Mouse (Mus musculus) CH12.LX (cell line): ENCODE data around the gene Fam240a. TPM values are rescaled to one million over a fixed set of nuclear protein-coding genes. Genes with fewer than 3 reads are reported as not detected.

ENCODE experiments used
- DNase-seq: peaks from one replicate; pipeline ENCODE4 v3.0.0-alpha.2; 2013; ENCODE audit errors: extremely low read depth
- H3K27ac ChIP-seq: 2 replicates; pipeline ENCODE4 v1.5.1; 2012; ENCODE audit warnings: low read depth, mild to moderate bottlenecking, control low read depth, moderate library complexity; ENCODE audit not compliant: insufficient read depth
- H3K27me3 ChIP-seq: replicated peaks from 2 replicates; pipeline ENCODE3; 2012; ENCODE audit warnings: inconsistent platforms
- H3K36me3 ChIP-seq, 2 experiments: replicated peaks in 1 of 2; 2 replicates each; pipeline versions ENCODE3 to v1.6.1; 2012; ENCODE audit warnings: inconsistent platforms in 1 of 2, low read length in 1 of 2, mild to moderate bottlenecking in 1 of 2, mixed read lengths in 1 of 2, moderate library complexity in 1 of 2; ENCODE audit not compliant: control insufficient read depth in 1 of 2, insufficient read depth in 1 of 2
- H3K4me1 ChIP-seq, 2 experiments: 2 replicates each; pipeline ENCODE4 v1.6.1; 2012; ENCODE audit warnings: inconsistent platforms in 1 of 2, moderate library complexity in 1 of 2; ENCODE audit not compliant: insufficient read depth in 2 of 2, control insufficient read depth in 1 of 2
- H3K4me2 ChIP-seq: 2 replicates; pipeline ENCODE4 v1.6.1; 2012; ENCODE audit warnings: low read depth, mild to moderate bottlenecking, control low read depth; ENCODE audit not compliant: poor library complexity, insufficient read depth, severe bottlenecking
- H3K4me3 ChIP-seq, 3 experiments: fragments of 150-350 bp in 1 of 3; sonication (generic) in 1 of 3; replicated peaks in 1 of 3; 2 replicates each; pipeline versions ENCODE3 to v1.5.1; 2011 to 2012; ENCODE audit warnings: low read depth in 2 of 3, low read length in 2 of 3, mild to moderate bottlenecking in 2 of 3, moderate library complexity in 2 of 3, control low read depth in 1 of 3, improper control_type of control experiment in 1 of 3, inconsistent platforms in 1 of 3, mixed read lengths in 1 of 3; ENCODE audit not compliant: poor library complexity in 1 of 3
- H3K79me2 ChIP-seq: replicated peaks from 2 replicates; pipeline ENCODE4 v1.6.1; 2012; ENCODE audit warnings: mild to moderate bottlenecking, moderate library complexity; ENCODE audit not compliant: control insufficient read depth, poor library complexity, insufficient read depth, severe bottlenecking; ENCODE audit errors: extremely low read depth
- H3K9ac ChIP-seq: 2 replicates; pipeline ENCODE4 v1.6.1; 2012; ENCODE audit warnings: low read depth, mild to moderate bottlenecking, control low read depth, moderate library complexity; ENCODE audit not compliant: insufficient read depth
- H3K9me3 ChIP-seq: replicated peaks from 2 replicates; pipeline ENCODE3; 2012; ENCODE audit warnings: low read length, inconsistent platforms, mixed read lengths
- CHD2 ChIP-seq: IDR thresholded peaks from 2 replicates; pipeline ENCODE4 v1.6.1; 2011; ENCODE audit warnings: low read length, improper control_type of control experiment
- CTCF ChIP-seq, 2 experiments: IDR thresholded peaks in 1 of 2; conservative IDR thresholded peaks in 1 of 2; 2 replicates each; pipeline ENCODE4 v1.5.1; 2011 to 2012; ENCODE audit warnings: low read depth in 2 of 2, low read length in 2 of 2, improper control_type of control experiment in 1 of 2, inconsistent platforms in 1 of 2, mild to moderate bottlenecking in 1 of 2, moderate library complexity in 1 of 2
- E2F4 ChIP-seq: IDR thresholded peaks from 2 replicates; pipeline ENCODE4 v1.6.1; 2011; ENCODE audit warnings: low read depth, low read length, improper control_type of control experiment; ENCODE audit not compliant: insufficient replicate concordance
- EP300 ChIP-seq: IDR thresholded peaks from 2 replicates; pipeline ENCODE4 v1.6.1; 2011; ENCODE audit warnings: low read length, improper control_type of control experiment
- ETS1 ChIP-seq: conservative IDR thresholded peaks from 2 replicates; pipeline ENCODE4 v1.6.1; 2012; ENCODE audit warnings: low read depth, mild to moderate bottlenecking, inconsistent platforms, low read length, improper control_type of control experiment, moderate library complexity
- HCFC1 ChIP-seq: IDR thresholded peaks from 2 replicates; pipeline ENCODE4 v1.6.1; 2012; ENCODE audit warnings: low read depth, mild to moderate bottlenecking, inconsistent platforms, low read length, improper control_type of control experiment
- JUN ChIP-seq: IDR thresholded peaks from 2 replicates; pipeline ENCODE4 v1.6.1; 2011; ENCODE audit warnings: low read depth, mild to moderate bottlenecking, low read length, improper control_type of control experiment, moderate library complexity; ENCODE audit not compliant: insufficient read depth
- JUND ChIP-seq: conservative IDR thresholded peaks from 2 replicates; pipeline ENCODE4 v1.6.1; 2011; ENCODE audit warnings: low read depth, low read length, improper control_type of control experiment
- KAT2A ChIP-seq: IDR thresholded peaks from 2 replicates; pipeline ENCODE4 v1.6.1; 2012; ENCODE audit warnings: low read length, improper control_type of control experiment, inconsistent platforms; ENCODE audit not compliant: insufficient replicate concordance
- MAFK ChIP-seq: IDR thresholded peaks from 2 replicates; pipeline ENCODE4 v1.6.1; 2011; ENCODE audit warnings: low read length, improper control_type of control experiment; ENCODE audit not compliant: insufficient replicate concordance
- MAZ ChIP-seq: IDR thresholded peaks from 2 replicates; pipeline ENCODE4 v1.6.1; 2012; ENCODE audit warnings: low read depth, mild to moderate bottlenecking, inconsistent platforms, low read length, improper control_type of control experiment, moderate library complexity
- NELFE ChIP-seq: IDR thresholded peaks from 2 replicates; pipeline ENCODE4 v1.6.1; 2011; ENCODE audit warnings: low read depth, low read length, improper control_type of control experiment
- NRF1 ChIP-seq: IDR thresholded peaks from 2 replicates; pipeline ENCODE4 v1.6.1; 2014; ENCODE audit warnings: low read depth, mild to moderate bottlenecking, inconsistent platforms, low read length, improper control_type of control experiment, moderate library complexity
- POLR2A ChIP-seq: IDR thresholded peaks from 2 replicates; pipeline ENCODE4 v1.6.1; 2011; ENCODE audit warnings: low read depth, mild to moderate bottlenecking, improper control_type of control experiment, low read length
- SIN3A ChIP-seq: IDR thresholded peaks from 2 replicates; pipeline ENCODE4 v1.6.1; 2012; ENCODE audit warnings: low read length, improper control_type of control experiment, inconsistent platforms
- USF2 ChIP-seq: conservative IDR thresholded peaks from 2 replicates; pipeline ENCODE4 v1.6.1; 2011; ENCODE audit warnings: low read depth, low read length, improper control_type of control experiment
- ZKSCAN1 ChIP-seq: IDR thresholded peaks from 2 replicates; pipeline ENCODE4 v1.6.1; 2012; ENCODE audit warnings: low read depth, inconsistent platforms, low read length, improper control_type of control experiment, borderline replicate concordance
- ZMIZ1 ChIP-seq: IDR thresholded peaks from 2 replicates; pipeline ENCODE4 v1.6.1; 2012; ENCODE audit warnings: low read depth, mild to moderate bottlenecking, inconsistent platforms, low read length, improper control_type of control experiment
- ZNF384 ChIP-seq: IDR thresholded peaks from 2 replicates; pipeline ENCODE4 v1.6.1; 2012; ENCODE audit warnings: low read depth, low read length, improper control_type of control experiment, inconsistent platforms
- dilution Hi-C: fragments of 300-500 bp; cut with MboI; formaldehyde crosslinking; loops from 2 replicates; pipeline ENCODE4 v1.14.3; 2020; ENCODE audit warnings: low sequenced_read_pairs; ENCODE audit not compliant: extremely low pct_unique_long_range_greater_than_20kb, extremely low pct_ligation_motif_present
- in situ Hi-C: fragments of 300-500 bp; cut with MboI; formaldehyde crosslinking; loops from 3 replicates; pipeline ENCODE4 v1.14.3; 2019; ENCODE audit warnings: low sequenced_read_pairs, low pct_ligation_motif_present, low pct_unique_long_range_greater_than_20kb, mixed read lengths
- polyA plus RNA-seq: library from polyadenylated mRNA; unstranded; fragments of >175 nt; gene quantifications from 2 replicates; pipeline ENCODE4 v1.2.1, GENCODE M21; 2012; ENCODE audit warnings: low read depth; ENCODE audit not compliant: insufficient read length
- total RNA-seq, 2 experiments: library from RNA; depleted of rRNA; stranded (reverse); fragments of 300-350 nt in 1 of 2; fragments of >200 nt in 1 of 2; gene quantifications; 2 replicates each; pipeline ENCODE4 v1.2.3; 2012 to 2014

Fam240a gene
- total and polyA plus RNA-seq, 3 experiments: not detected

DNA sequence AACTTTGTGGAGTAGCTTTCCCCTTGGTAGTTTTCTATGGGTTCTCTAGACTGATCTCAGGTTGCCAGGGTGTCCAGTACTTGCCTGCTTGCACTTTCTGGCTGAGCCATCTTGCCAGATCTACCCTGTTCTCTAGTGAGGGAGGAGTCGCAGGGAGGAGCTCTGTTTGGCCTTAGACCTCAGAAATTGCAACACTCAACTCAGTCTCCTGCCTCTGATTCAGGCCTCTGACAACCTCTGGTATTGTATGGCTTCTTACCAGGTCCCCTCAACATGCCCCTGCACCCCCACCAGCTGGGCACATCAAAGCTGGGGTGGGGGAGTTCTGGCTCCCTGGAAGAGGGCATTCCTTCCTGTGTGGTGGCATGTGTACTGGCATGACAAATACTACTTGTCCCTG, 39.3 kb downstream of the Fam240a start:
- TF ChIP-seq NRF1 (no peak), HCFC1 (no peak), CTCF (conservative IDR thresholded peaks at IDR 0.05 in 1 of 2, IDR thresholded peaks at IDR 0.05 in 1 of 2; ENCODE audit: low read depth in 2 of 2, low read length in 2 of 2) (no peak), MAZ (no peak), E2F4 (no peak)
- TF ChIP-seq, all 38 proteins: peak for 0
- no peaks in the 10 kb centered on the region for H3K36me3 ChIP-seq
- dilution Hi-C loops: no loop called here
- H3K9ac ChIP-seq: no peak overlapping the region
- peaks cover 29% of the 10 kb centered on the region for H3K27me3 ChIP-seq
- in situ Hi-C loops: loop anchor here (5.0 kb wide), 1 partner anchor 150 kb away; no protein-coding TSS in a partner anchor
- H3K4me2 ChIP-seq: no peak overlapping the region
- H3K27ac ChIP-seq: no peak overlapping the region
- no peaks in the 10 kb centered on the region for H3K4me1 ChIP-seq
- H3K4me3 ChIP-seq: no peak overlapping the region
- no peak for DNase-seq
- H3K9me3 ChIP-seq: no peaks in the 10 kb centered on the region
- H3K79me2 ChIP-seq: no peaks in the 10 kb centered on the region

DNA sequence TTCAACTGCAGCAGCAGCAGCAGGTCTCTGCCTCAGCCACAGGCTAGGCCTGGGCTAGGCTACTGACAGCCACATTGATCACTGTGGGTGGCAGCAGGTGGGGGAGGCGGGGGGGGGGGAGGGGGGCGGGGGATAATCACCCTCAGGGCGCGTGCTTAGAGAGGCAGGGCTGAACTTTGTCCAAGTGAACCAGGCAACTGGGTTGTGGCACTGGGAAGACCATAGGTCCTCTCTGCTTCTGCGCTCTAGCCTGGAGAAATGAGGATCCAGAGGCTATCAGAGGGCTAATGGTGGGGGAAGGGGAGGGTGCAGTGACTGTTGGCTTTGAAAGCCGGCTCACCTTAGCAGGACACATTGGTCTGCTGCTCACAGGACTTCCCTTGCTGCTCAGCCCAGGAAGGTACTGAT, 41.4 kb downstream of the Fam240a start:
- Histone ChIP-seq H3K79me2 (no peaks in the 10 kb centered on the region), H3K36me3 (no peaks in the 10 kb centered on the region), H3K4me3 (no peak overlapping the region), H3K4me1 (no peaks in the 10 kb centered on the region), H3K27me3 (peaks cover 17% of the 10 kb centered on the region), H3K9me3 (no peaks in the 10 kb centered on the region), H3K9ac (no peak overlapping the region), H3K27ac (no peak overlapping the region), H3K4me2 (no peak overlapping the region)
- dilution Hi-C loops: no loop called here
- TF ChIP-seq ZKSCAN1 (no peak), MAFK (no peak), KAT2A (no peak), E2F4 (no peak), JUN (no peak), USF2 (no peak), ETS1 (no peak), JUND (no peak)
- no peak for DNase-seq
- in situ Hi-C loops: loop anchor here (5.0 kb wide), 1 partner anchor 148 kb away; no protein-coding TSS in a partner anchor

DNA sequence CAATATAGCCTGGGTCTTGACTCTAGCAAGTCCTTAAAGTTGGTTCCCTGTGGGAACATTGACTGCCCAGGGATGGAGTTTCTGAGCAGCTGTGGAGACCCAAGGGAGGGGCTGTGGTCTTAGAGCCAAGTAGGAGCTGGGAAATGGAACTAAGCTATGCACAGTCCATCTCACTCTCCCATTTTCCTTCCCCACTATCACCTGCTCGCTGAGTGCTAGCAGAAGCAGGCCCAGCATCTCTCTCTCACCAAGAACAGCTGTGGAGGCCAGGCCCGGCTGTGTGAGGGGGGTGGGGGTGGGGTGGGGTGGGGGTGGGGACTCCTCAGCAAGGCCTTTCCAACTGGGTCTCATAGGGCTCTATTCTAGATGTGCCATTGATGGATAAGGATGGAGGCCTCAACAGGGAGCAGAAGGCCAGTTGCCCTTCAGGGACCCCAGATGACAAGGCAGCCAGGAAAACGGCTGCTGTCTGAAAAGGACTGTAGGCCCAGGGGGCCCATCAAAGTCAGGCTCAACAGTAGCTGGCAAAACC, 41.9 kb downstream of the Fam240a start:
- Histone ChIP-seq H3K27ac (no peak overlapping the region), H3K4me2 (no peak overlapping the region), H3K4me3 (no peak overlapping the region), H3K27me3 (peaks cover 12% of the 10 kb centered on the region), H3K4me1 (no peaks in the 10 kb centered on the region), H3K79me2 (no peaks in the 10 kb centered on the region), H3K9me3 (no peaks in the 10 kb centered on the region), H3K36me3 (no peaks in the 10 kb centered on the region), H3K9ac (no peak overlapping the region)
- TF ChIP-seq ZNF384 (no peak), POLR2A (no peak), NELFE (no peak), ZMIZ1 (no peak), EP300 (no peak), CHD2 (no peak), MAZ (no peak), SIN3A (no peak)
- dilution Hi-C loops (no loop called here), in situ Hi-C loops (loop anchor here (5.0 kb wide), 1 partner anchor 147 kb away; no protein-coding TSS in a partner anchor)
- DNase-seq: no peak
